Mouse (Mus musculus) heart, embryonic 11.5 days (tissue): ENCODE data around the gene Vps13d. TPM values are rescaled to one million over a fixed set of nuclear protein-coding genes. Genes with fewer than 3 reads are reported as not detected.

Experiments used
- ATAC-seq: fragments of 200-750 bp; cut with Nextera tagmentation; replicated peaks from 2 replicates; pipeline ENCODE4 v1.8.0; 2017; ENCODE audit warnings: moderate library complexity; ENCODE audit not compliant: insufficient number of reproducible peaks, low FRiP score, low TSS enrichment
- H3K27ac ChIP-seq: fragments of 300-500 bp; sonication (generic); 2 replicates; pipeline ENCODE4 v1.5.1; 2014; ENCODE audit warnings: mild to moderate bottlenecking, low read depth, low read length
- H3K27me3 ChIP-seq: fragments of 300-500 bp; sonication (generic); 2 replicates; pipeline ENCODE4 v1.6.1; 2014; ENCODE audit warnings: mild to moderate bottlenecking, low read length, mixed read lengths; ENCODE audit not compliant: control insufficient read depth, insufficient read depth
- H3K36me3 ChIP-seq: fragments of 300-500 bp; sonication (generic); 2 replicates; pipeline ENCODE4 v1.6.1; 2014; ENCODE audit warnings: mild to moderate bottlenecking, low read length, moderate library complexity, mixed read lengths; ENCODE audit not compliant: control insufficient read depth, insufficient read depth
- H3K4me1 ChIP-seq: fragments of 300-500 bp; sonication (generic); 2 replicates; pipeline ENCODE4 v1.6.1; 2014; ENCODE audit warnings: low read length; ENCODE audit not compliant: control insufficient read depth, insufficient read depth
- H3K4me2 ChIP-seq: fragments of 300-500 bp; sonication (generic); 2 replicates; pipeline ENCODE4 v1.6.1; 2014; ENCODE audit warnings: mild to moderate bottlenecking, moderate library complexity
- H3K4me3 ChIP-seq: fragments of 300-500 bp; sonication (generic); 2 replicates; pipeline ENCODE4 v1.5.1; 2014; ENCODE audit warnings: low read depth, low read length
- H3K9ac ChIP-seq: fragments of 300-500 bp; sonication (generic); 2 replicates; pipeline ENCODE4 v1.6.1; 2014; ENCODE audit warnings: mild to moderate bottlenecking, low read depth, low read length, moderate library complexity
- H3K9me3 ChIP-seq: fragments of 300-500 bp; sonication (generic); replicated peaks from 2 replicates; pipeline ENCODE4 v1.6.1; 2016; ENCODE audit warnings: low read length; ENCODE audit not compliant: control insufficient read depth
- WGBS: fragments of 180-500 bp; shearing (Covaris S2); extraction: QIAGEN DNeasy Blood & Tissue Kit; methylation state at CpG from one replicate; pipeline ENCODE4 v1.1.7; 2014; ENCODE audit not compliant: insufficient replicate concordance; 5-methylcytosine and 5-hydroxymethylcytosine counted together
- polyA plus RNA-seq: library from polyadenylated mRNA; unstranded; fragments of >200 nt; fragmentation: Nextera tagmentation; extraction: Ambion mirVana; gene quantifications from 2 replicates; pipeline ENCODE4 v1.2.1, GENCODE M21; 2014

Gene Vps13d
- polyA plus RNA-seq, 1 experiment from 2014 or later = 12.0 TPM

DNA sequence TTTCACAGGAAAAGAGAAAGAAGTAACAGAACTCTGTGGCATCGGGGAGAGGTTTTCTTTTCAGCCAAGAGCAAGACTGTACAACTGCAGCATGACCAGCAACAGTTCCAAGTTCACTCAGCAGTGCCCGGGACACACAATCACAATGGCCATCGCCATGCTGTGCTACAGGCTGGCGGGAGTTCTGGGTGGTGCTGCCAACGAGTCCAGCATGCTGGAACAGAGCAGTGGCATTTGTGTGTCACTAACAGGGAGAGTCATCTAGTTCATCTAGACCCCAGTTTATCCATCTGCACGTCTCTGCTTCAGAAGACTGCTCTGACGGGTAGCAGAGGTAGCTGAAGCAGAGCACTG, 169.4 kb downstream of the Vps13d start:
- Histone ChIP-seq H3K36me3 (no peaks in the 10 kb centered on the region), H3K27ac (peak overlapping the region; percentile 71; the same call in 1 of the 2 replicates), H3K27me3 (no peaks in the 10 kb centered on the region), H3K9ac (0 out of 2 replicates have a peak overlapping the region, but pooled peaks have one; percentile 1), H3K4me3 (no peak overlapping the region), H3K4me1 (peaks cover 34% of the 10 kb centered on the region), H3K4me2 (no peak overlapping the region), H3K9me3 (no peaks in the 10 kb centered on the region)
- no peak for ATAC-seq
- 55% methylated on average over 7 of the region's 7 CpGs for WGBS

DNA sequence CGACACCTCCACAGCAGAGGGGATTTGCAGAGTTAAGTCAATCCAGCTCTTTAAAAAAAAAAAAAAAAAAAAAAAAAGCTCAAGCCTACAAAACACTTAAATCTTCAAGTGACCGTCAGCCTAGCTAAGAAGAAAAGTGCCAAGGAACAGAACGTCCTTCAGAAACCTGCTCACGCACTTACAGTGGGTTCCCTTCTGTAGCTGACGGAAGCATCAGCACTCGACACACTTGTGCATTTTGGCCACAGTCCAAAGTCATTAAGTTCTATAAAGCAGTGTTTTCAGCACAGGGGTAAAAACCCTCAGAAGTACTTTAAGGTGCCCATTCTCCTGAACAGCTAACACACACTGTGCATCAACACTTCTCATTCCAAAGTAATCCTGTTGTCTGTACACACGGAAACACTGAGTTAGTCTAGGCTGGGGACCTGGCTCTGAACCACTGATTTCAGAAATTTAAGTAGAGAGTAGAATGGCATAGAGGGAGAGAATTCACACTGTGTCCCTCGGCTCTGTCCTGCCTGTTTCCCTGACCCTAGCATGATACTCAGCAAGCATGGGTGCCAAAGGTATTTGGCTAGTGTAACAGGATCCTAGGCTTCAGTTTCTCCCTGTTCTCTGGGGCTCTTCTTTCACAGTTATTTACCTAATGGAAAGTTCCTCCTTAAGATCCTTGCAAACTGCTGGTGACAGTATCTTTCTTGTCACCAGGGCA, 170.0 kb downstream of the Vps13d start:
- peaks cover 2% of the 10 kb centered on the region; the same call in 1 of the 2 replicates for H3K36me3 ChIP-seq
- H3K9me3 ChIP-seq = no peaks in the 10 kb centered on the region
- H3K4me1 ChIP-seq = peaks cover 34% of the 10 kb centered on the region
- no peaks in the 10 kb centered on the region for H3K27me3 ChIP-seq
- H3K27ac ChIP-seq = peak overlapping the region; percentile 71; the same call in 1 of the 2 replicates
- H3K9ac ChIP-seq = 0 out of 2 replicates have a peak overlapping the region, but pooled peaks have one; percentile 1
- H3K4me2 ChIP-seq = no peak overlapping the region
- 37% methylated on average over 8 of the region's 8 CpGs for WGBS
- ATAC-seq = no peak
- no peak overlapping the region for H3K4me3 ChIP-seq

DNA sequence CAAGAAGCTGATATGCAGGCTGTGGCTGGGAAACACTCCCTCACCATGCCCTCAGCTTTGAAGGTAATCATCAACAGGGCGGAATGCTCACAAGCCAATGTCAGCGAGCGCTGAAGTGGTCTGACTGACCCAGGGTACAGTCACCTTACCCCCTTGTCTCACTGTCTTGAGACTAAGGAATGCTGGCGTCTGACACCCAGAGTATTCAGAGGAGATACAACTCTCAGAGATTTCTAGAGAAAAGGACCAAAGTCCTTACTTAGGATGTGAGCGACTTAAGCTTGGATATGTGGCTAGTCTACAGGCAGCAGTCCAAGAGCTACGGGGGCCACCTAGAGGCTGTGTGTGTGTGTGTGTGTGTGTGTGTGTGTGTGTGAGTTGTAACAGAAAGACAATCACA, 170.9 kb downstream of the Vps13d start:
- Histone ChIP-seq H3K4me2 (no peak overlapping the region), H3K27me3 (no peaks in the 10 kb centered on the region), H3K9me3 (no peaks in the 10 kb centered on the region), H3K4me3 (no peak overlapping the region), H3K4me1 (peaks cover 34% of the 10 kb centered on the region), H3K27ac (no peak overlapping the region), H3K9ac (no peak overlapping the region), H3K36me3 (peaks cover 6% of the 10 kb centered on the region; the same call in 1 of the 2 replicates)
- WGBS = 57% methylated on average over 6 of the region's 6 CpGs
- ATAC-seq = no peak

DNA sequence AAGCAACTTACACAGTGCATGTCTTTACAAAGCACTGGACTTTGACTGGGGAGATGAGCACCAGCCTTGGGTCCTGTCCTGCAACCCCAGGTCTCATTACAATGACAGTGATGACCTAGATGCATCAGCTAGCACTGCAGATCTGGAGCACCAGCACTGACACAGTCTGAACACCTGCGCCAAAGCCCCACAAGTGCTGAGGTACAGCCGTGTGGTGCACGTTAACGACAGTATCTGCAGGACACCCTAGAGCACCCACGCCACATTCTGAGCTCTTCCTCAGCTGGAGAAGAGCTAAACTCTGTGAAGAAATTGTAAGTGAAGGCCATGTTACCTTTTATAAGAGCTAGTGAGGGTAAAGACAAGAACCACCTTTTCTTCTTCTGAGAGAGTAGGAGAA, 172.0 kb downstream of the Vps13d start:
- no peaks in the 10 kb centered on the region for H3K9me3 ChIP-seq
- H3K27ac ChIP-seq = no peak overlapping the region
- no peaks in the 10 kb centered on the region for H3K27me3 ChIP-seq
- H3K36me3 ChIP-seq = peaks cover 6% of the 10 kb centered on the region; the same call in 1 of the 2 replicates
- peaks cover 34% of the 10 kb centered on the region for H3K4me1 ChIP-seq
- no peak overlapping the region for H3K4me3 ChIP-seq
- no peak overlapping the region for H3K4me2 ChIP-seq
- whole genome bisulfite sequencing = 86% methylated on average over 5 of the region's 5 CpGs
- no peak for ATAC-seq
- no peak overlapping the region for H3K9ac ChIP-seq

DNA sequence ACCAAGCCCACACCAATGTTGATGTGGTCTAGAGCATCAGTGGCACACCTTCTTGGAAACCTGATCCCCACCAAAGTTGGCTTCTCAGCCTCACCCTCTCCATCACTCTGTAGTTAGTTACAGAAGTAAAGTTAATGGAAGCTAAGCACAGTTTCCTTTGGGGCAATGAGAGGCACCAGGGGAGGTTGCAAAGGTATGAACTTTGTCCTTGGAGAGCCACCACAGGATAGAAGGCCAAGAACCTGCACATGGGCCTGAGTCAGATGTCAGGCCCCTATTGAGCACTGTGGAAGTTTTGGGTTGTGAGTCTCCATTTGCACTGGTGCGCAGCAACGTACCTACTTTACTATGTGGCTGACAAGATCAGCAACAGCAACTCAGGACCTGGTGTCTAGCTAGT, 172.6 kb downstream of the Vps13d start:
- peaks cover 34% of the 10 kb centered on the region for H3K4me1 ChIP-seq
- H3K4me3 ChIP-seq = no peak overlapping the region

DNA sequence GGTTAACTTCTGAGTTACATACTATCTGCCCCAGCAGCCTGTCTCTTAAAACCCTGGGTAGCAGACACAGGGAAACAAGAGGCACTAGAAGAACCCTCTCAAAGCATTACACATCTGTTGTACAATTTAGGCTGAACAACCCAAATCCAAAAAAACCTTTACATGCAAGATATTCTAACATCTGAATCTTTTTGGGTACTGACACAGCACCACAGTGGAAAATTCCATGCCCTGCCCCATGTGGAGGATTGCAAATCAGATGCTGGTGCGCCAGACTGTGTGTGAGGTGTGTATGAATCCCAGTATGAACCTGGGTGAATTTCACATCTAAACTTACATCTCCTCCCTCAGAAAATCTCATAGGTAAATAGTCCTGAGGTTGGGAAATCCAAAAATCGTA, 174.4 kb downstream of the Vps13d start:
- Histone ChIP-seq H3K27me3 (no peaks in the 10 kb centered on the region), H3K9me3 (no peaks in the 10 kb centered on the region), H3K4me1 (peaks cover 18% of the 10 kb centered on the region), H3K9ac (no peak overlapping the region), H3K27ac (no peak overlapping the region), H3K36me3 (peaks cover 9% of the 10 kb centered on the region), H3K4me2 (no peak overlapping the region), H3K4me3 (no peak overlapping the region)
- no peak for ATAC-seq
- WGBS = 91% methylated on average over 2 of the region's 2 CpGs

More for the DNA sequence above, 172.6 kb downstream of the Vps13d start:
- H3K4me2 ChIP-seq = no peak overlapping the region
- ATAC-seq = no peak
- no peak overlapping the region for H3K9ac ChIP-seq
- H3K9me3 ChIP-seq = no peaks in the 10 kb centered on the region
- H3K27ac ChIP-seq = no peak overlapping the region
- H3K27me3 ChIP-seq = no peaks in the 10 kb centered on the region
- WGBS = 94% methylated on average over 2 of the region's 2 CpGs
- H3K36me3 ChIP-seq = peaks cover 6% of the 10 kb centered on the region; the same call in 1 of the 2 replicates

DNA sequence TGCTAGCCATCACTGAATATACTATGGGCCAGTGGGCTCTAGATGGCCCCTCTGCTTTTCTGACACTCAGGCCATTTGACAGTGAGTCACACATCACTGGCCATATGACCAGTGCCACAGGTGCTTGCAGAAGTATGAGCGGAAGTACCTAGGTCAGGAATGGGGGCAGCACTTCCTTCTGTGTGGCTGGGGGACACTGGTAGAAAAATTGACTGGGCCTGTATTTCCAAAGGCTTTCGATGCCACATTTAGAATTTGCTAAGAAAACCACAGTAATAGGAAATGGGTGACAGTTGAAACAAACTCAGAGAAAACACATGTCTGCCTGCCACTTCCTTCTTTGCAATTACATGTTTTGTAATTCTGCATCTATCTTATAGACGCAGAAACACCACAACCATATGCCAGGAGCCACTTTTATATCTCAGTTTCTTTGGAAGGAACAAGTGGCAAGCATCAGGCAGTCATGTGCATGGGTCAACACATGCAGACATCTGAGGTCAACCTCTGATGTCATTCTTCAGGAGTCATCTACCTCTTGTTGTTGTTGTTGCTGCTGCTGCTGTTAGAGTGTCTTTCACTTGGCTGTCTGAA, 175.6 kb downstream of the Vps13d start:
- Histone ChIP-seq H3K4me2 (no peak overlapping the region), H3K4me3 (no peak overlapping the region), H3K9ac (no peak overlapping the region), H3K27ac (no peak overlapping the region), H3K27me3 (no peaks in the 10 kb centered on the region), H3K36me3 (peaks cover 9% of the 10 kb centered on the region), H3K9me3 (no peaks in the 10 kb centered on the region), H3K4me1 (peaks cover 6% of the 10 kb centered on the region)
- WGBS = 89% methylated on average over 3 of the region's 3 CpGs
- ATAC-seq = no peak

DNA sequence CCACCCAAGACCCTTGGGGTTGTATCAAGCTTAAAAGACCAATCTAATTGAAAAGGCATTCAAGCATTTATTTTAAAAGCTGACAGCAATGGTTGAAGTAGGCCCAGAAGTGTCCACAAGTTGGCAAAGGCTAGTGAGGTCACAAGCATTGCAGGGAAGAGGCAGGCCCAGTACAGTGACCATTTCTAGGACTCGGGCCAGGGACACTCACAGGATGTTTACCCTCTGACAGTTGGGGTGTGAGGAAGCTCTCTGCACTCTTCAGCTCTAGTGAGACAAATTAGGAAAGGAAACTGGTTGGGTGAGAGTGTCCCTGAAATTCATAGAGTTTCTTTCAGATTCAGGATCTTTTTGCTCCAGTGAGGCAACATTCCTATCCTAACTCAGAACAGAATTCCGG, 177.1 kb downstream of the Vps13d start:
- Histone ChIP-seq H3K27ac (no peak overlapping the region), H3K9me3 (no peaks in the 10 kb centered on the region), H3K36me3 (peaks cover 9% of the 10 kb centered on the region), H3K4me1 (no peaks in the 10 kb centered on the region), H3K4me3 (no peak overlapping the region), H3K27me3 (no peaks in the 10 kb centered on the region), H3K4me2 (no peak overlapping the region), H3K9ac (no peak overlapping the region)
- WGBS = 65% methylated on average over 2 of the region's 2 CpGs
- no peak for ATAC-seq

DNA sequence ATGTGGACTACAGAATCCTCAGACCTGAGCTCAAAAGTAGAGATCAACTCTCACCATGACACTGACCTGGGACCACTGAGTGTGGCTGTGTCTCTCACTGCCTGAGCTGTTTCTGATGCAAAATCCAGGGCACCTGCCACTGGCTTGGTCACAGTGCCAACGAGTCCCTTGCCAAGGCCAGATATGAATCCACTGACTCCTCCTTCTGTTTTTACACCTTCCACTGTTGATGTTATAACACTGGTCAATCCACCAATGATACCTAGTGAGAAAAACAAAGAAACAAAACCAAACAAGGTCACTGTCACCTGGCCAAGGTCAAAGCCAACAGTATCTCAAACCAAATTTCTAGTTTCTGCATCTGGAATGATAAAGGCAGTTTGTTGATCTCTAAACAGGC, 178.1 kb downstream of the Vps13d start:
- Histone ChIP-seq H3K4me3 (no peak overlapping the region), H3K27ac (no peak overlapping the region), H3K27me3 (no peaks in the 10 kb centered on the region), H3K4me2 (no peak overlapping the region), H3K9ac (no peak overlapping the region), H3K9me3 (no peaks in the 10 kb centered on the region), H3K4me1 (no peaks in the 10 kb centered on the region), H3K36me3 (peaks cover 9% of the 10 kb centered on the region)
- 86% methylated on average over 1 of the region's 1 CpGs for WGBS
- ATAC-seq = no peak
